Mouse (Mus musculus) B cell, adult 67 days (primary cell): ENCODE measurements around the gene Ssxb10. TPM values are rescaled to one million over a fixed set of nuclear protein-coding genes. Genes with fewer than 3 reads are reported as not detected.

ENCODE experiments used
- total RNA-seq, 2 experiments: library from RNA; stranded (reverse); gene quantifications; 4 replicates each; pipeline ENCODE4 v1.2.4; 2023

The Ssxb10 gene
- total RNA-seq: not detected

DNA sequence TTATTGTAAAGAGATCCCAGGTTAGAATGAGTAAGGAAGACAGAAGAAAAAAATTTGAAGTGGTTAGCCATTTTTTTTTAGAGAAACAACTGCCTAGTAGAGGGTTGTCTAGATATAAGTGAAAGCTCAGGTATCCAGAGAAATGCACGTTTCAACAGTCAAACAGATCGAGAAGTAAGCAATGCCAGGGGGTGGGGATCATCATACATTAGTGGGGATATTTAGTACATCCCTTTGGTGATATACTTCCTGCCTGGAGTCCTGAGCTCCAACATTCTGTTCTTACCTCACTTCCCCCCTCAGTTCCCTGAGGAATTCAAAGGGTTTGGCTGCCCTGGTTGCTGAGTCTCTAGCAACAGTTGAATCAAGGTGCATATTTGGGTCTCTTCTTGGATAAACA is at the start of gene Ssxb10:
Gene Ssxb10 (plus strand): TSS at position 301 of the 400 bp plus-strand sequence.

DNA sequence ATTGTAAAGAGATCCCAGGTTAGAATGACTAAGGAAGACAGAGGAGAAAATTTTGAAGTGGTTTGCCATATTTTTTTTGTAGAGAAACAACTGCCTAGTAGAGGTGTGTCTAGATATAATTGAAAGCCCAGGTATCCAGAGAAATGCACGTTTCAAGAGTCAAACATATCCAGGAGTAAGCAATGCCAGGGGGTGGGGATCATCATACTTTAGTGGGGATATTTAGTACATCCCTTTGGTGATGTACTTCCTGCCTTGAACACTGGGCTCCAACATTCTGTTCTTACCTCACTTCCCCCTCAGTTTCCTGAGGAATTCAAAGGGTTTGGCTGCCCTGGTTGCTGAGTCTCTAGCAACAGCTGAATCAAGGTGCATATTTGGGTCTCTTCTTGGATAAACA is 39.5 kb downstream of the Ssxb10 start, which contains the start of gene Ssxb9:
Gene Ssxb9 (plus strand): TSS at position 301 of the 400 bp plus-strand sequence.

Other genes with a start within 250 kb of the Ssxb10 start
- gene Was, start 236.9 kb upstream of the Ssxb10 start, total RNA-seq: 100 to 1,000 TPM; 133 to 139 TPM
- gene Wdr13, start 194.5 kb upstream of the Ssxb10 start, total RNA-seq: 10 to 100 TPM; 33.3 to 45.5 TPM
- 100 to 1,000 TPM; 511 to 604 TPM for gene Rbm3, start 181.5 kb upstream of the Ssxb10 start, total RNA-seq
- gene Tbc1d25, start 151.2 kb upstream of the Ssxb10 start, total RNA-seq: 10 to 100 TPM; 20.6 to 27.3 TPM
- 10 to 100 TPM; 33.2 to 42.0 TPM for gene Ebp, start 133.9 kb upstream of the Ssxb10 start, total RNA-seq
- not detected for gene Porcn, start 120.9 kb upstream of the Ssxb10 start, total RNA-seq
- gene Ftsj1, start 75.0 kb upstream of the Ssxb10 start, total RNA-seq: 10 to 100 TPM; 17.6 to 21.2 TPM
- gene Slc38a5, start 56.3 kb upstream of the Ssxb10 start, total RNA-seq: not detected
- gene Ssxb9, start 39.6 kb downstream of the Ssxb10 start, total RNA-seq: not detected
- not detected for gene Ssxb1, start 85.9 kb downstream of the Ssxb10 start, total RNA-seq
- gene Ssxb2, start 134.3 kb downstream of the Ssxb10 start, total RNA-seq: not detected
- gene Gm14459, start 197.5 kb downstream of the Ssxb10 start, total RNA-seq: not detected
- gene Ssxb6, start 220.8 kb downstream of the Ssxb10 start, total RNA-seq: not detected